Mouse (Mus musculus): ENCODE results near the gene Ssx2ip.
"Not testable (repeated sequence)": the region's sequence is repeated elsewhere in the genome, so short reads cannot be mapped to it uniquely, and the experiment has no call there.

GRCm38 (mm10) chr3:146433063-146433462, 28.6 kb downstream of the Ssx2ip start:
- not testable (repeated sequence) for TF ChIP-seq CTCF (IDR thresholded peaks at IDR 0.05; ENCODE audit: borderline replicate concordance, extremely low read depth, insufficient read depth, insufficient read length); POLR2A (IDR thresholded peaks at IDR 0.05; ENCODE audit: borderline replicate concordance, extremely low read depth, insufficient read depth, insufficient read length, poor library complexity, severe bottlenecking)
